Mouse (Mus musculus) forebrain, embryonic 13.5 days (tissue): ENCODE results near the gene Cyp26b1. TPM values are rescaled to one million over a fixed set of nuclear protein-coding genes. Genes with fewer than 3 reads are reported as not detected.

Experiments used
- ATAC-seq: fragments of 200-750 bp; cut with Nextera tagmentation; 2 replicates; pipeline ENCODE4 v1.8.0; 2017
- H3K27ac ChIP-seq: fragments of 300-500 bp; sonication (generic); 2 replicates; pipeline ENCODE4 v1.5.1; 2015; ENCODE audit warnings: inconsistent platforms, mild to moderate bottlenecking, moderate library complexity
- H3K27me3 ChIP-seq: fragments of 300-500 bp; sonication (generic); 2 replicates; pipeline ENCODE4 v1.6.1; 2015; ENCODE audit warnings: mild to moderate bottlenecking, inconsistent platforms
- H3K36me3 ChIP-seq: fragments of 300-500 bp; sonication (generic); 2 replicates; pipeline ENCODE4 v1.6.1; 2015; ENCODE audit warnings: mild to moderate bottlenecking, inconsistent platforms; ENCODE audit not compliant: poor library complexity, severe bottlenecking
- H3K4me1 ChIP-seq: fragments of 300-500 bp; sonication (generic); 2 replicates; pipeline ENCODE4 v1.6.1; 2015; ENCODE audit warnings: inconsistent platforms
- H3K4me2 ChIP-seq: fragments of 300-500 bp; sonication (generic); 2 replicates; pipeline ENCODE4 v1.6.1; 2015; ENCODE audit warnings: inconsistent platforms, mild to moderate bottlenecking, moderate library complexity
- H3K4me3 ChIP-seq: fragments of 300-500 bp; sonication (generic); 2 replicates; pipeline ENCODE4 v1.5.1; 2015; ENCODE audit warnings: mild to moderate bottlenecking, inconsistent platforms
- H3K9ac ChIP-seq: fragments of 300-500 bp; sonication (generic); 2 replicates; pipeline ENCODE4 v1.6.1; 2015; ENCODE audit warnings: mild to moderate bottlenecking, inconsistent platforms
- H3K9me3 ChIP-seq: fragments of 300-500 bp; sonication (generic); replicated peaks from 2 replicates; pipeline ENCODE4 v1.6.1; 2016; ENCODE audit warnings: inconsistent platforms
- WGBS: fragments of 180-500 bp; shearing (Covaris S2); methylation state at CpG from one replicate; pipeline ENCODE4 v1.1.7; 2015; 5-methylcytosine and 5-hydroxymethylcytosine counted together
- polyA plus RNA-seq: library from polyadenylated mRNA; unstranded; fragments of >200 nt; fragmentation: Nextera tagmentation; extraction: Ambion mirVana; gene quantifications from 2 replicates; pipeline ENCODE4 v1.2.1, GENCODE M21; 2015

Gene Cyp26b1
- polyA plus RNA-seq, 1 experiment from 2014 or later, result 0.63 TPM

DNA sequence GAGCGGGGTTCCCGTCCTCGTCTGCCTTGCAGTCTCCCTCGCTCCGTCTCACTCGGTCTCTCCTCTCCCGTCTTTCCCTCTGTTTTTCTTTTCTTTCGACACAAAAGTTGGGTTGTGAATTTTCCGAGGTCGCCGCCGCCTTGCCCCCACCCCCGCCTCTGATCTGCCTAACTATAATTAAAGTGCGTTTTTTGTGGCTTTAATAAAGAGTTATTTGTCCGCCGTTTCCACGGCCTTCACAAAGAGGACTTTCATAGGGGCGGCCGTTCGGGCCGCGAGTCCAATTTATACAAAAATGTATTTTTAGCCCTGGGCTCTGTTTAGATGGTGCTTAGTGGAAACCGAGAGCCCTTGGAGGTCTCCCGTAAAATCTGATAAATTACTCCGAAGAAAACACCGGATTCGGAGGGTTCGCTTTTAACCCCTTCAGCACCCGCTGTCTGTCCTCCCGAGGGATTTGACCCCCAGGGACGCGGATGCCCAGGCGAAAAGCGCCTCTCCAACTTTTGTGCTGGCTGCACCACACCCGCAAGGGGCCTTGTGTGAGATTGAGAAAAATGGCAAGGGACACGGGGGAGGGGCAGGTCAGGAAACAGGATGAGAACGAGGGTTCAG lies 7.9 kb downstream of the Cyp26b1 start:
- 0 out of 2 replicates have a peak overlapping the region, but pooled peaks have one; percentile 14 for H3K9ac ChIP-seq
- no peaks in the 10 kb centered on the region for H3K9me3 ChIP-seq
- no peaks in the 10 kb centered on the region for H3K36me3 ChIP-seq
- no peak for ATAC-seq
- WGBS, result under 1% methylated on average over 37 of the region's 37 CpGs
- peak overlapping the region; percentile 87 for H3K4me2 ChIP-seq
- H3K27ac ChIP-seq, result no peak overlapping the region
- peaks cover 71% of the 10 kb centered on the region for H3K4me1 ChIP-seq
- peaks cover 98% of the 10 kb centered on the region for H3K27me3 ChIP-seq
- H3K4me3 ChIP-seq, result peak overlapping the region; percentile 35

DNA sequence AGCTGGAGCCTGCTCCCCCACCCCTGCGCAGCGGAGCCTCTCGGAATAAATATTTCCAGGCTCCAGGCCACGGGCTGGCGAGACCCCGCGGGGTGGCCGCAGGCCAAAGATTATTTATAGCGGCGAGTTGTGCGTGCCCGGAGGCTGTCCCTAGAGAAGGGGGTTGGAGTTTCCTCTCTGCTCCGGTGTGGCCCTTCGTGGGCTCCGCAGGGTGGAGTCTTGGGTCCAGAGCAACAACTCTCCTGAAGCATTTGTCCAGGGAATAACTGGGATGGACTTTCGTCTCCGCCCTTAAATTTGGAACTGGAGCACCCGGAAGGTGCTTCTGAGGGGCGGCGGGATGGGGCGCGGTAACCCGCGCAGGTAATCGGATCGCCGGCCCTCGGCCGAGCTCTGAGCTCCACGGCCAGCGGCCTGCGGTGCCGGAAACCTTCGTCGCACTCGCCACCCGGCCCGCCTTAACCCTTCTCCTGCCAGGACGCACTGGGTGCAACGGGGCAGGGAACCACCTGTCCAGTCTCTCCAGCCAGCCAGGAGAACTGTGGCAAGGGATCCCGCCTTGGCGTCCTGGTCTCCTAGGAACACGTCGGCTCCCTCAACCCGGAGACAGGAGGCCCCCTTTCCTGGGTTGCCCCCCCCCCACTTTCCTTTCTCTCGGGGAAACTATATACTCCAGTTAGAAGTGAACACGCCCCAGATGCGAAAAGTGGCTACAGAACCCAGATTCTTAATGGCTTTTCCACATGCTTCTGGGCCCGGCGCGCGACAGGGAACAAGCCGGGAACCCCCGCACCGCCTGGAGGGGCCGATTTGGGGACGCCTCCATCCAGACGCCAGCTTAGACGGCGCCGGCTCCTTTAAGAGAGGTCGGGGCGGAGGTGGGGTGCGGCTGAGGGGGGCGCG lies 8.7 kb downstream of the Cyp26b1 start:
- 1% methylated on average over 66 of the region's 66 CpGs for WGBS
- Histone ChIP-seq H3K9me3 (no peaks in the 10 kb centered on the region), H3K4me3 (peak overlapping the region; percentile 35), H3K9ac (peak overlapping the region; percentile 14; the same call in 1 of the 2 replicates), H3K27ac (no peak overlapping the region), H3K4me1 (peaks cover 69% of the 10 kb centered on the region), H3K36me3 (no peaks in the 10 kb centered on the region), H3K27me3 (peaks cover 99% of the 10 kb centered on the region), H3K4me2 (peak overlapping the region; percentile 87)
- ATAC-seq, result no peak

DNA sequence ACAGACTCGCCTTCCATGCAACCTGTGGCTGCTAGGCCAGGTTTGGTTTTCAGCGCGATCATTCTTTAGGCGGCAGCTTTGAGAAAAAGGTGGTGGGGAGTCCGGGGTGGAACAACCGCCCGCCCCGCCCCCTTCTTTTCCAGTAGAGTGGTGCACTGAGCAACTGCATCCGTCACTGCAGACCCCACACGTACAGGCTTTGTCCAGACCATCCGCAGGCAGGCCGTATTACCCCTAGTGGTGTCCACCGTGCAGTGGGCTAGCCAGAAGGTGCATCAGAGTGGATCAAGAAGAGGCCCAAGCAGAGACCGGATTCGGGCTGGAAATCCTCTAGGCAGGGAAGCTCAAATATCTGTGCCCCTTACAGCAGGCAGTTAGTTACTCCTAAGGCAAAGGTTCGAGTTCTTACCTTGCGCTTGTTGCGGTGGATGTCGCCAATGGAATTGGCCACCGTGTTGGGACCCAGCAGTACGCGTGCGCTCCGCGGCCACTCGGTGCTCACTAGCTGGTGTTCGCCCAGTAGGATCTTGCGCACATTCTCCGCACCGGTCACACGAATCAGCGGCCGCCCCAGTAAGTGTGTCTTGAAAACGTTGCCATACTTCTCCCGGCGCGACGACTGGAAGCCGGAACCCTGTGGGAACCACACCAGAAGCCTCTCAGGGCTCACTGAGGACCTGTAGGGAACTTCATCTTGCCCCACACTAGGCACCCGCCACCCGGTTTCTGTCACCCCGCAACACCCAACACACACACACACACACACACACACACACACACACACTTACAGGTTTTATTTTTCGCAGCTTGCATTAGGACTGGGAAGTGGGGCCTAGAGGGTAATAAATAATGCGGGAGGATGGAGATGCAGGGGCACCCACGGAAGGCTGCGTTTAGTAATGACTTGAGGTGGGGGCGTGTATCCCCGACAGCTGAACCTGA lies 9.6 kb downstream of the Cyp26b1 start:
- under 1% methylated on average over 48 of the region's 48 CpGs for WGBS
- Histone ChIP-seq H3K9ac (no peak overlapping the region), H3K4me1 (peaks cover 60% of the 10 kb centered on the region), H3K36me3 (no peaks in the 10 kb centered on the region), H3K4me3 (peak overlapping the region; percentile 35), H3K9me3 (no peaks in the 10 kb centered on the region), H3K27ac (no peak overlapping the region), H3K4me2 (peak overlapping the region; percentile 87), H3K27me3 (peaks cover 99% of the 10 kb centered on the region)
- peak; percentile 31; the same call in 1 of the 2 replicates for ATAC-seq

DNA sequence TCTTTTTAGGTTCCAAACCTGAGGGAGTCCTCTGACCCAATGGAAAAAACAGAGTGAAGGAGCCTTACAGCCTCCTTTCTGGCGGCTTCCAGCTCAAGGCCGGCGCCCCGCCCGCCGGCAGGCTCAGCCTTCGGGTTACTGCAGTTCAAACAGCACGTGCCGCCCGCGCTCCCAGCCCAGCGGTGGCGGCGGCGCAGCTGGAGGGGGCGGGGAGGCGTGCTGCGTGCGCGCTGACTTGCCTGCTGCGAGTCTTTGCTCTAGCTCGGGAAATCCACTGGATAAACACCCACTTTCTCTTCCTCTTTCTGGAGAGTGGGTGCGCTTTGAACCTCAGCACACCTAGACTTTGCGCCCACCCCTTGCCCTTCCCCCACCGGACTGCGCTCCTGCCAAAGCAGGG lies 10.3 kb downstream of the Cyp26b1 start:
- no peak overlapping the region for H3K9ac ChIP-seq
- peaks cover 96% of the 10 kb centered on the region for H3K27me3 ChIP-seq
- no peak overlapping the region for H3K27ac ChIP-seq
- no peaks in the 10 kb centered on the region for H3K9me3 ChIP-seq
- H3K36me3 ChIP-seq, result no peaks in the 10 kb centered on the region
- peak overlapping the region; percentile 35 for H3K4me3 ChIP-seq
- peaks cover 54% of the 10 kb centered on the region for H3K4me1 ChIP-seq
- H3K4me2 ChIP-seq, result peak overlapping the region; percentile 87
- under 1% methylated on average over 26 of the region's 26 CpGs for WGBS
- peak; percentile 43 for ATAC-seq

DNA sequence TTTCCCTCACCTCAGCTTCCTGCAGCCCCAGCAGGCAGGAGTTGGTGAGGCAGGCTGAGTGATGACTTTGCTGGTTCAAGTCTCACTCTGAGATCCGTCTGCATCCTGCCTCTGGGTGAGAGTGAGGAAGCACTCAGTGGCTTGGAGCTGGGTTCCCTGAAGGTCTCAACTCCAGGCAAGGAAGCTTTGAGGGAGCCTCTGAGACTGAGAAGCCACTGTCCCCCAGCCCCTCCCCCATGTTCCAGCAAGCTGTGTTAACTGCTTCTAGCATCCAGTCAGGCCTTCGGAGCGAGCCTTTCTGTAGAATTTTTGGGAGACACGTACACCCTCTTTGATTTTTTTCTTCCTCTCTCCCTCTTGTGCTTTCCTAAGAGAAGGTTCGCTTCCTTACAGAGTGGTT lies 10.9 kb downstream of the Cyp26b1 start:
- H3K4me2 ChIP-seq, result peak overlapping the region; percentile 87
- no peak overlapping the region for H3K27ac ChIP-seq
- WGBS, result 9% methylated on average over 5 of the region's 5 CpGs
- H3K9ac ChIP-seq, result no peak overlapping the region
- H3K36me3 ChIP-seq, result no peaks in the 10 kb centered on the region
- peaks cover 96% of the 10 kb centered on the region for H3K27me3 ChIP-seq
- H3K4me1 ChIP-seq, result peaks cover 48% of the 10 kb centered on the region
- no peak for ATAC-seq
- H3K4me3 ChIP-seq, result 0 out of 2 replicates have a peak overlapping the region, but pooled peaks have one; percentile 35
- H3K9me3 ChIP-seq, result no peaks in the 10 kb centered on the region

DNA sequence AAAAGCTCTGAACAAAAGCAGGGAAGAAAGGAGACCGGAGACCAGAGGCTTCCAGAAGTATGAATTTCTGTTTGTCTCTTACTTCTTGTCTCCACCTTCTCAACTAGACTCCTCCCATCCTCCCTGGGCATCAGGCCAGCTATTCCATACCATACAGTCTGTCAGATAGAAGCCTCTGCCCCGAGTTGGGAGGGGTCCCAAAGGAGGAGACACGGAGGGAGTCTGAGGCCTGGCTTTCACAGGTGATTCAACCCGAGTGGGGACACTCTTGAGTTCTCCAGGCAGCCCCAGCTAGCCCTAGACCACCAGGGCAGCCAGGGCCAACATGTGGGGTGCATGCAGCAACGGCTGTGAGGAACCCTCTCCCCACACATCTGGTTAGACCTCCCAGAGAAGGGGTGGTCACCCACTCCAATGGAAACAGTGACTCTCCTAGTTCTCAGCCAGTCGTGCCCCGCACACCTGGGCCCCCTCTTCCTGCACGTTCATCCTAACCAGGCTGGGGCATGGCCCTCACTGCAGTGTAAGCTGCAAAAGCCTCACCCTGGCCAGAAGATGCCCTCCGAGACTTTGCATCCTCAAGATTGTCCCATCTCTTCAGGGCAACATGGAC lies 11.8 kb downstream of the Cyp26b1 start:
- H3K4me3 ChIP-seq, result no peak overlapping the region
- no peak overlapping the region for H3K9ac ChIP-seq
- H3K4me1 ChIP-seq, result peaks cover 39% of the 10 kb centered on the region

DNA sequence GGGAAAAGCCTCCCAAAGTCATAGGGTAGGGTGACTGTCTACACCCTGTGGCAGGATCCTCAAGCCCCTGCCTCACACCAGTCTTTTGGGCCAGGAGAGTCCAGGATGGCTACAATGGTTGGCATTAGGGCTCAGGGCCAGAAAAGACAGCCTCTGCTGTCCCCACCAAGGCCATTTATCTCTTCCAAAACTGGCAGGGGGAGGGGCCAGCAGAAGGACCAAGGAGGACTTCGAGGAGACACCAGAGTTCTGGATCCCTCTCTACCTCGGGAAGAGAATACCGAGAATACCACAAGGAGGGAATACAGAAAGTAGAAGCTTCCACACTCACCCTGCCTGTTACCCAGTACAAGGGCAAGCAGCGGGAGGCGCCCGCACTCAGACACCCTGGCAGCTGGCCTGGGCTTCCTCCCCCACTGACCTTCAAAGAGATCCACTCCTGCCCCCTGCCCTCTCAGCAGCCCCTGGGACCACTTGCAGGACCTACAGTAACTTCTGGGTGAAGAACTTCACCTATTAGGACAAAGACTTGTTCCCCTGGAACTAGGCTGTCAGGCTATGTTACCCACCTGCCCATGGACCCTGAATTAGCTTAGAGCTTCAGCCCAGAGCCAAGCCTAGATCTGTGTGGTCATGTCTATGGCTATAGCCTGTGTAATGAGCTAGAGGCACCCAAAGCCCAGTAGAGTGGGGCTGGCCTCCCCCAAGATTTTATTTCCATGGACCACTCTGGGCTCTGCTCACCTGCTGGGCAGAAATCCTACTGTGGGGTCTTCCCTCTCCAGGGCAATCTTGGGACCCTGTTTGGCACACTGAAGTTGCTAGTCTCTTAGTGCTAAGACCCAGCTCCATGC lies 12.5 kb downstream of the Cyp26b1 start:
- H3K9ac ChIP-seq, result no peak overlapping the region
- H3K4me2 ChIP-seq, result no peak overlapping the region
- H3K27ac ChIP-seq, result no peak overlapping the region
- H3K27me3 ChIP-seq, result peaks cover 88% of the 10 kb centered on the region
- H3K9me3 ChIP-seq, result no peaks in the 10 kb centered on the region
- no peak overlapping the region for H3K4me3 ChIP-seq
- 48% methylated on average over 6 of the region's 6 CpGs for WGBS
- ATAC-seq, result no peak
- no peaks in the 10 kb centered on the region for H3K36me3 ChIP-seq
- H3K4me1 ChIP-seq, result peaks cover 33% of the 10 kb centered on the region

More for the DNA sequence above, 11.8 kb downstream of the Cyp26b1 start:
- Histone ChIP-seq H3K36me3 (no peaks in the 10 kb centered on the region), H3K27ac (no peak overlapping the region), H3K4me2 (no peak overlapping the region), H3K27me3 (peaks cover 89% of the 10 kb centered on the region), H3K9me3 (no peaks in the 10 kb centered on the region)
- 58% methylated on average over 9 of the region's 9 CpGs for WGBS
- ATAC-seq, result no peak

DNA sequence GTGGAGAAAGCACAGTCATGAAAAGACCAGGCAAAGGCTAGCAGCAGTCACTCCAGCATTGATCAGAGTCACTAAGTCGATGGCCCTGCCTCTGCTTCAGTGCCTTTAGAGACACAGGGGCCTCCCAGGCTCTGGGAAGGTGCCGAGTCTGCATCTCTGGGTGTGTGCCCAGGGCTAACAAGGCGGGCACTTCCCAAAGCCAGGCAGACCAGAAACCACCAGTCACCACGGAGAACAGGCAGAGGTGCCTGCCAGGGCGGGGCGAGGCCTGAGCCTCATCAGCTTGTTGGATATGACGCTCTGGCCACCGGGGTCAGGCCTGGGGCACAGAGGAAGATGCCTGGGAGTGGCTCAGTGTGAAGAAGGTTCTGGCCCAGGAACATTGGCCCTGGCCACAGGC lies 14.2 kb downstream of the Cyp26b1 start:
- H3K9me3 ChIP-seq, result no peaks in the 10 kb centered on the region
- no peak for ATAC-seq
- no peak overlapping the region for H3K4me3 ChIP-seq
- 68% methylated on average over 8 of the region's 8 CpGs for WGBS
- H3K27ac ChIP-seq, result no peak overlapping the region
- H3K4me2 ChIP-seq, result no peak overlapping the region
- no peak overlapping the region for H3K9ac ChIP-seq
- H3K27me3 ChIP-seq, result peaks cover 85% of the 10 kb centered on the region
- no peaks in the 10 kb centered on the region for H3K36me3 ChIP-seq
- peaks cover 16% of the 10 kb centered on the region for H3K4me1 ChIP-seq

DNA sequence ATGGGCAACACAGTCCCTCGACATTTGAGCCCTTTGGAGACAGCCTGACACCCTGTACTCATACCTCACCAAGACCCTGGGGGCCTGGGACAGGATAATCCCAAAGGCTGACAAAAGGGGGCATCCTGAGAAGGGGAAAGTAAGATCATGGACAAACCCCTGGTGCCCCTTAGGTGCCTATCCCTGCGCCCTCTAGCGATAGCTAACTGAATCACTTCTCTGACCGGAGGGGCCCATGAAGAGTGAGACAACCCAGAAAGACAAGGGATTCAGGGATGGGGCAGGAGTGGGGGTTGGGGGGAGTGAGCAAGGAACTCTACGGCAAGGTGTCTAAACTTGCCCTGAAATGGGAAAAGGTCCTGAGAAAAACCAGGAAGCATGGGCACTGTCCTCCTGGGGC lies 14.8 kb downstream of the Cyp26b1 start:
- Histone ChIP-seq H3K4me1 (peaks cover 15% of the 10 kb centered on the region), H3K27me3 (peaks cover 82% of the 10 kb centered on the region), H3K9ac (no peak overlapping the region), H3K4me2 (no peak overlapping the region), H3K36me3 (no peaks in the 10 kb centered on the region), H3K4me3 (no peak overlapping the region), H3K9me3 (no peaks in the 10 kb centered on the region), H3K27ac (no peak overlapping the region)
- no peak for ATAC-seq
- 7% methylated on average over 5 of the region's 5 CpGs for WGBS

DNA sequence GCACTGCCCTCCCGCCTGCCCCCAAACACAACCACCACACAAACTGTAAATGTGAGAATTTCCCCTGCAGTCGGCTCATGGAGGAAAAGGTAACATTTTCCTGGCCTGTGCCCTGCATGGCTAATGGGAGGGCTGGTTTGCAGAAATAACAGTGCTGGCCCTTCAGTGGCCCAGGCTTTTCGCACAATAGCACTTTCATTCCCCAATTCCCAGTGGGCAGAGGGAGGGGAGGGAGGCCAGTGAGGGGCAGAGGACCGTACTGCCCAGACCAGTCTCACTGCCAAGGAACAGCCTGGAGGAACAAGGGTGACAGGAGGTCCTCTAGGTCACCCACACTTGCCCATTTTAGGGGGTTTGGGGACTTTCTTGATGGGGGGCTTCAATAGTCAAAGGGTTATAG lies 15.8 kb downstream of the Cyp26b1 start:
- peaks cover 76% of the 10 kb centered on the region for H3K27me3 ChIP-seq
- H3K9ac ChIP-seq, result no peak overlapping the region
- peaks cover 9% of the 10 kb centered on the region for H3K4me1 ChIP-seq
- no peak overlapping the region for H3K4me3 ChIP-seq
- no peak overlapping the region for H3K4me2 ChIP-seq
- 50% methylated on average over 4 of the region's 4 CpGs for WGBS
- H3K9me3 ChIP-seq, result no peaks in the 10 kb centered on the region
- no peaks in the 10 kb centered on the region for H3K36me3 ChIP-seq
- no peak overlapping the region for H3K27ac ChIP-seq
- no peak for ATAC-seq
